Mouse (Mus musculus): ENCODE results near the gene Ubox5.

DNA sequence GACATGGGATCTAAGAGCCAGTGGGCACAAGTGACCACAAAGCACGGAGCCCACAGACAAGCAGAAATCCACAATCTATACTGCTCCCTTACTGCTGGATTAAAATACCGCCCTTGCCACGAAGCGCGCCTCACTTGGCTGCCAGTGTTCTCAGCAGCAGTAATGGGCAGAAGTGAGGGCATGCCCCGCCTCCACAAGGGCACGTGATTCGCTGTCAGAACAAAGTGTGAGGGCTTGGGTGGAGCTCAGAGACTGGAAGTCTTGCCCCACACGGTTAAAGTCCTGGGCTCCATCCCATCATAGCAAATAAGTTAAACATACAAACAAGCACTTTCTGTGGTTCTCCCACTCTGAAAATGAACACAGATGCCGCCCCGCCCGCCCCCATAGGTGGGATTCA lies 52.2 kb downstream of the Ubox5 start:
- TF ChIP-seq CTCF (conservative IDR thresholded peaks at IDR 0.05; ENCODE audit: insufficient read depth, insufficient read length, low read depth, low read length) (no peak), POLR2A (IDR thresholded peaks at IDR 0.05; ENCODE audit: low read depth, low read length) (no peak)
